Mouse (Mus musculus): ENCODE results near the gene Mphosph9. TPM values are rescaled to one million over a fixed set of nuclear protein-coding genes. Genes with fewer than 3 reads are reported as not detected.
"Not testable (repeated sequence)": the region's sequence is repeated elsewhere in the genome, so short reads cannot be mapped to it uniquely, and the experiment has no call there.

Mphosph9 gene
- total RNA-seq, 2 experiments from 2014 or later: 4.0 to 4.6 TPM

DNA sequence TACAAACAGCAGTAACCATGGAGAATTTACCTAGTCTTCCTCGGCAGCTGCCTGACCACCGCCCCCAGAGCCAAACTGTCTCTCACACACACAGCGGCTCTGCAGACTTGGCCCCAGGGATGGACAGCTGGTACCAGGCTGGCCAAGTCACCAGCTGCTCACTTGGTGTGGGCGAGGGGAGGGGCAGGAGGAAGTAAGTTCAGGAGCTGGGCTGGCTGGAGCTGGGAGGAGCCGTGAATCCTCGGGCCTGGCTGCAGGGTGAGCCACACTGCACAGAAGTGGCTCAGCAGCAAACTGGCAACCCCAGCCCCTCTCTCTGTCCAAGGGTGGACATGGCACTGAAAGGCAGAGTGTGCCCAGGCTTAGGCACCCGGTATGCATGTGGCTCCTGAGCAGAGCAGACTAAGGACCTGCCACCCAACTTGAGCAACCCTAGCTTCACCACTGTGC lies 23.4 kb upstream of the Mphosph9 start:
- intact Hi-C loops (cut with DNase I): loop anchor here (10.0 kb wide), 1 partner anchor 184 kb away; the partner anchor contains the start of gene Rilpl1
- peak; percentile 42 for DNase-seq (ENCODE audit: low spot score)

DNA sequence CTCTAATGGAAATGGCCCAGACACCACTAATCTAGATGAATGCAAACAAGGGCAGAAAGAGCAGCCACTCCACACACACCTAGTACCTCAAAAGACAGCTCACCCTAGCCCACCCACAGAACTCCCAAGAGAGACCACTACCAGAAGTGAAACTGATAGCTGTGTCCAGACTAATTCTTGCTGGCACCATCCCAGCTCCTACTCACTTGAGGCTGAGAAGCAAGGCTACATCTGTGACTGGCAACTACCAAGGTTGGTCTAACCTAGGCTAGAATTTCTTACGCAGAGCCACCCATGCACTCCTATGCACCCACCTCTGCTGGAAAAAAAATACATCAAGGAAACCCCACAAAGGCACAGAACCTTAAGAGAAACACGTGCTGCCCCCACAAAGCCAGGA lies 22.6 kb upstream of the Mphosph9 start:
- DNase-seq (ENCODE audit: low spot score): no peak
- intact Hi-C loops (cut with DNase I): loop anchor here (10.0 kb wide), 1 partner anchor 184 kb away; the partner anchor contains the start of gene Rilpl1

GRCm38 (mm10) chr5:124349196-124349595 lies 21.4 kb upstream of the Mphosph9 start:
- intact Hi-C loops (cut with DNase I): no loop called here
- DNase-seq (ENCODE audit: low spot score): peak; percentile 36

- intact Hi-C loops (cut with DNase I): no loop called here
- no peak for DNase-seq (ENCODE audit: low spot score)
Measured at GRCm38 (mm10) chr5:124342897-124343296, 15.1 kb upstream of the Mphosph9 start.

DNA sequence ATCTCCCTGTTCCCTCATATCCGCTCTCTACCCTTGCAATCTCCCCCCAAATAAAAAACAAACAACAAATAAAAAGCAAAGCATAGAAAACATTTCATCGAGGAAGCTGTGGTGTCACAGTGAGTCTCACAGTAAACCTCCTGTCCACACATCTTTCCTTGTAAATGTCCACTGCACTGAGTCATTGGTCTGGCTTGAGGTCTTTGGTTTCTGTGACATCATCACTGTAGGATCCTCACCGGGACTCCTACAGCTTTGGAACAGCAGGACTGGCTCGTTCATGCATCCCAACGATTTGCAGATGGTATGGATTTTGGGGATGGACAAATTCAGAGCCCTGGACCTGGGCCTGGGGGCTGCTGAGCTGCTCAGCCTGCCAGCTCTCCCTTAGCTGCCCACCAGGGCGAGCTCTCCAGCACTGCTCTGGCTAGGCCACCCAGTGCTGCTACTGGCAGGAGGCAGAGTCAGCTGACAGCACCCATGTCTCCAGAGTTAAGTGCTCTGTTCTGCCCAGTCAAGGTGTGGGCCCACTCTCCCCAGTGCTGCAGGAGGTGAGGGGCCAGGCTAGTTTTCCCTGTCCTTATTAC lies 14.1 kb upstream of the Mphosph9 start:
- DNase-seq (ENCODE audit: low spot score); intact Hi-C loops (cut with DNase I): not testable (repeated sequence)

DNA sequence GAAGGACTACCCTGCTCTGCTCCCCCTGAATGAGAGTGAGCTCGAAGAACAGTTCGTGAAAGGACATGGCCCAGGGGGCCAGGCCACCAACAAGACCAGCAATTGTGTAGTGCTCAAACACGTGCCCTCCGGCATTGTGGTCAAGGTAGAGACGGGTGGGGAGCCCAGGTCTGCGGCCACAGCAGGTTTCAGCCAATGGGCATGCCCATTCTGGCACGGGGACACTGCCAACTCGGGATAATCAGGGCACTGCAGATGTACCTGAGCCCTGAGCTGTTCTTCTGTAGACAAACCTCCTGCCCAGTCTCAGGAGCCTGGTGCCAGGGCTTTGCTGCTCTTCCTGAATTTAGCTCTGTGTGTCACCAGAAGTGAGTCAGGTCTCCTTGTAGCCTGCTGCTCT lies 11.0 kb upstream of the Mphosph9 start:
- DNase-seq (ENCODE audit: low spot score): no peak
- intact Hi-C loops (cut with DNase I): no loop called here

GRCm38 (mm10) chr5:124337909-124338308 lies 10.1 kb upstream of the Mphosph9 start:
- no peak for DNase-seq (ENCODE audit: low spot score)
- intact Hi-C loops (cut with DNase I): no loop called here

- no peak for DNase-seq (ENCODE audit: low spot score)
- intact Hi-C loops (cut with DNase I): no loop called here
Measured at GRCm38 (mm10) chr5:124337103-124337502, 9.3 kb upstream of the Mphosph9 start.

DNA sequence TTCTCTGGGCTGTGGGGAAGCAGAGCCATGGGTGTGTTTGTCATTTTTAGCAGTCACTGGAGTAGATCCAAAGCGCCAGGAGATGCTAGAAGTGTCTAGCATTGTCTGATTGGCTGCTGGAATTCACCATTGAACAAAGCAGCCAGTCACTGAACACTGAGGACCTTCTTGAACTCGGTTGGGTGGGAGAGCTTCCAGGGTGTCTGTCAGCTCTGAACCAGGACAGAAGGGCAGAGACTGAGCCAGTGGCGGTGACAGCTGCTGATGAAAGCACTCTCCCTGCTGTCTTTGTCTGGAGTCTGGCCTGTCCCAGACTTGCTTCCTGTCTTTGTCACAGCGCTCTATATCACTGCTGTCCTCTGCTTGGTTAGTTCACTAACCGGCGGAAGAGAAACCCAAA lies 6.6 kb upstream of the Mphosph9 start:
- intact Hi-C loops (cut with DNase I): no loop called here
- DNase-seq (ENCODE audit: low spot score): peak; percentile 60

- intact Hi-C loops (cut with DNase I): no loop called here
- DNase-seq (ENCODE audit: low spot score): no peak
Measured at GRCm38 (mm10) chr5:124330086-124330485, 2.3 kb upstream of the Mphosph9 start.

DNA sequence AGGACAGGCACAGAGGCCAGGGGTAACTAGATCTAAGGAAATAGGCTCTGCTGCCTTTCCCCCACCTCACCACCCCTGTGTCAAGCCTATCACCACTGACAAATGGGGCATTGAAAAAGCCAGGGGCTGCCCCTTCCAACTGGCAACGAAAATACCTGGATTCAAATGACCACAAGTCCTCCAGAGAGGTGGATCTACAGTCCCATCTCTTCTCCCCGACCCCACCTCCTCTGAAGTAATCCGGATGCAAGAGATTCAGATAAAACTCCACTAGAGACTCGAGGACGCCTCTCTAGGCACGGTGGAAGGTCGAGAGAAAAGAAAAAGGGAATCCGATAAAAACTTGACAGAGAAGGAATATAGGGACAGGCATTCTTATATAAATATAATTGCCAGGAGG lies 943 bp downstream of the Mphosph9 start:
- intact Hi-C loops (cut with DNase I): no loop called here
- no peak for DNase-seq (ENCODE audit: low spot score)

DNA sequence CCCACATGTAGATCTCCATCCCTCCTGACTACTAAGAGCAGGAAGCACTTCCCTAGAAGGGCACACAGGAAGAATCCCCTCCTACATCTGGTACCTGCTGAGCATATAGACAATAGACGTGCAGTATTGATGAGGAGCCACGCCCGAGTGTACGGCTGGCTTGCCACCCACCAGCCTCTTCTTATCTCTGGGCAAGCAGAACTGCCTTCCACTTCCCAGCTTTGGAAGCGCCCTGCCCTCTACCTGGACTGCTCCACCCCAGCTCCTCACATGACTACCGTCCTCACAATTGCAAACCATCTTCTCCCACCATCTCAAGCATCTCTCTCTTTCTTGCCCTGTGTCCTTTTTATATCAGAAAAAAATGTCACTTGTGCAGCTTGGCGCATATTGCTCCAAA lies 10.1 kb downstream of the Mphosph9 start:
- intact Hi-C loops (cut with DNase I): no loop called here

DNA sequence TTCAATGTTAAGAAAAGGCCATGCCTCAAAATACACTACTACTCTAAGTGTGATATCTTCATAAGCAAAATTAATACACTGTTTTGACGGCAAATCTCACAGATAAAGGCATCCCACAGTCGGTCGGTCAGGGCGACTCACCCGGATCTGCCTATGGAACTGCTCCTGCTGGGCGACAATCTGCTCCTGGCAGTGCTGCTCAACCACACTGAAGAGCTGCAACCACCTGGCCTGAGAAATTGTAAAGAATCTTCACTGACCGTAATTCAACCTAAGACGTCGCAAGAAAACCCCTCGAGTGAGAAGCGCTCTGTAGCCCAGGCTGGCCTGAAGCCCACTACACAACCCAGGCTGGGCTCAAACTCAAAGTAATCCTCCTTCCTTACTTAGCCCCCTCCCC lies 11.8 kb downstream of the Mphosph9 start:
- no peak for DNase-seq (ENCODE audit: low spot score)
- intact Hi-C loops (cut with DNase I): no loop called here

More for the DNA sequence above, 10.1 kb downstream of the Mphosph9 start:
- DNase-seq (ENCODE audit: low spot score): no peak

- DNase-seq (ENCODE audit: low spot score): no peak
- intact Hi-C loops (cut with DNase I): no loop called here
Measured at GRCm38 (mm10) chr5:124315498-124315897, 12.3 kb downstream of the Mphosph9 start.

DNA sequence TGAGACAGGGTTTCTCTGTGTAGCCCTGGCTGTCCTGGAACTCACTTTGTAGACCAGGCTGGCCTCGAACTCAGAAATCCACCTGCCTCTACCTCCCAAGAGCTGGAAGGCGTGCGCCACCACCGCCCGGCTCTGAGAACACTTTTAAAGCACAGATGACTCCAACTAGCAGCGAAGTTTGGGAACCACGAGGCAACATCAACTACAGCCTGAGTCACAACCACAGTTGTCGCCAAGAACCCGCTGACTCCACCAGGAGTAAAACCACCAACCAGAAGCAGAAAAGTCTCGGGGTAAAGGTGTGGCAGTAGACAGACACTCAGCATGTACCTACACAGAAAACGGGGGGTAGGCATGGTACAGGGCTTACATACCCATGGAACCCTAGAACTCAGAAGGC lies 17.7 kb downstream of the Mphosph9 start:
- intact Hi-C loops (cut with DNase I): no loop called here
- DNase-seq (ENCODE audit: low spot score): no peak

- no peak for DNase-seq (ENCODE audit: low spot score)
- intact Hi-C loops (cut with DNase I): no loop called here
Measured at GRCm38 (mm10) chr5:124309155-124309554, 18.6 kb downstream of the Mphosph9 start.

DNA sequence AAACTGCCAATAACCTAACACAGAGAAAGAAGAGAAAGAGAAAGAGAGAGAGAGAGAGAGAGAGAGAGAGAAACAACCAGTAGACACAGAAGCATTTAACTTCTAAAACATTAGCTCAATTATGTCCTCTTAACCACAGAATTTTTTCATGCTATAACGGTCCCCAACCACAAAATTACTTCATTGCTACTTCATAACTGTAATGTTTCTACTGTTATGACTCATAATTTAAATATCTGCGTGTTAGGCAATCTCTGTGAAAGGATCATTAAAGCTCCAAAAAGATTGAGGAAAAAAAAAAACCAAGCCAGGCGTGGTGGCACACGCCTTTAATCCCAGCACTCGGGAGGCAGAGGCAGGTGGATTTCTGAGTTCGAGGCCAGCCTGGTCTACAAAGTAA lies 24.9 kb downstream of the Mphosph9 start:
- intact Hi-C loops (cut with DNase I); DNase-seq (ENCODE audit: low spot score): not testable (repeated sequence)

DNA sequence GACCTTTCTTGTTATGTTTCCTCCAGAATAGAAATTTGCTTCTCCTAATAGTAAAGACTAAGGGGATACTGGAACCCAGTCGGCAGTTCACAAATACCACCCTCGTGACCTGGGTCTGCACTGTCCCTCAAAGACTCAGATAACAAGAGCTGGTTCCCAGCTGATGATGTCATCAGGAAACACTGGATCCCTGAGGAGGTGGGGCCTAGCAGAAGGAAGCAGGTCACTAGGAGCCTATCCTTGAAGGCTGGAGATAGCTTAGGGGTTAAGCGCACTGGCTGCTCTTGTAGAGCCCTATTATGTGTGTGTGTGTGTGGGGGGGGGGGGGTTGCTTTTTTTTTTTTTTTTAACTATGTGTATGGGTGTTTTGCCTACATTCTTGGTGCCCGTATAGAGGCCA lies 27.6 kb downstream of the Mphosph9 start:
- intact Hi-C loops (cut with DNase I): no loop called here
- DNase-seq (ENCODE audit: low spot score): no peak

GRCm38 (mm10) chr5:124299307-124299706 lies 28.5 kb downstream of the Mphosph9 start:
- intact Hi-C loops (cut with DNase I); DNase-seq (ENCODE audit: low spot score): not testable (repeated sequence)

- intact Hi-C loops (cut with DNase I): no loop called here
- no peak for DNase-seq (ENCODE audit: low spot score)
Measured at GRCm38 (mm10) chr5:124296475-124296874, 31.3 kb downstream of the Mphosph9 start.

GRCm38 (mm10) chr5:124293967-124294366 lies 33.8 kb downstream of the Mphosph9 start:
- no peak for DNase-seq (ENCODE audit: low spot score)

DNA sequence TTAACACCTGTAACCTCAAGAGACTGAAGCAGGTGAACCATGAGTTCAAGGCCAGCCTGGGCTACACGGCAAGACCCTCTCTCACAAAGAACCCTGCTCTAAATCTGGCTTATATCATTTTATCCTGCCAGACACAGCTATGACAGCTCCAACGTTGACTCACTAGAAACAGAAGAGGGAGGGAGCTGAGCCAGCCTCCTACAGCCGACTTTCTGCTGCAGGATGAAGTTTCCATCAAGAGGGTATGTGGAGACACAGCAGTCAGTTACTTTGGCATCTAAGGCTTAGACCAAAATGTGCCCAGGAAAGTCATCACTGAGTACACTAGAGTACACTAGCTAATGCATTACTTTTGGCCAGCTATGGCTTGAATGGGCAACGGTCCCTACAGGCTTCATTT lies 37.6 kb downstream of the Mphosph9 start:
- no peak for DNase-seq (ENCODE audit: low spot score)
- intact Hi-C loops (cut with DNase I): no loop called here

More at GRCm38 (mm10) chr5:124293967-124294366, 33.8 kb downstream of the Mphosph9 start:
- intact Hi-C loops (cut with DNase I): no loop called here
